Mouse (Mus musculus) splenic B cell, adult 2 months (primary cell): Measurements from ENCODE around the gene Agpat2.

Experiments used
- DNase-seq: peaks from one replicate; pipeline ENCODE4 v3.0.0-alpha.2; 2011; ENCODE audit warnings: low read depth, low spot score
- H3K27me3 ChIP-seq: 2 replicates; pipeline ENCODE4 v1.6.1; 2012; ENCODE audit warnings: mild to moderate bottlenecking, low read length, moderate library complexity, mixed read lengths; ENCODE audit not compliant: control insufficient read depth, poor library complexity, insufficient read depth, severe bottlenecking
- H3K36me3 ChIP-seq: 2 replicates; pipeline ENCODE4 v1.6.1; 2012; ENCODE audit warnings: mild to moderate bottlenecking, low read length, moderate library complexity, mixed read lengths; ENCODE audit not compliant: control insufficient read depth, poor library complexity, insufficient read depth, severe bottlenecking

Agpat2 gene

DNA sequence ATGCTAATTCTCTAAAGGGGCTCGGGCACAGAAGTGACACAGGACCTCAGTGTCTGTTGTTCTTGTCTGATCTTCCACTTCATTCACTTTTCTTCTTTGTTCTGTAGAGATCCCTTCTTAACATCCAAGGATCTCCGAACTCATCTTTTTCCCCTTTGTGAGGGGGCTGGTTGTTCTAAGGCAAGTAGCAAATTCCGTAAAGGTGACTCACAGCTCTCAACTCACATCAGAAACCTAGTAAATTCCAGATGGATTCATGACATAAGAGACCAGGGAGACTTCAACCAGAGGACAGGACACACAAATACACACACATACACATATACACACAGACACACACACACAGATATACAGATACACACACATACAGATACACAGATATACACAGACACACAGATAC lies 6.3 kb upstream of the Agpat2 start:
- Histone ChIP-seq H3K27me3 (no peaks in the 10 kb centered on the region), H3K36me3 (no peaks in the 10 kb centered on the region)
- no peak for DNase-seq

DNA sequence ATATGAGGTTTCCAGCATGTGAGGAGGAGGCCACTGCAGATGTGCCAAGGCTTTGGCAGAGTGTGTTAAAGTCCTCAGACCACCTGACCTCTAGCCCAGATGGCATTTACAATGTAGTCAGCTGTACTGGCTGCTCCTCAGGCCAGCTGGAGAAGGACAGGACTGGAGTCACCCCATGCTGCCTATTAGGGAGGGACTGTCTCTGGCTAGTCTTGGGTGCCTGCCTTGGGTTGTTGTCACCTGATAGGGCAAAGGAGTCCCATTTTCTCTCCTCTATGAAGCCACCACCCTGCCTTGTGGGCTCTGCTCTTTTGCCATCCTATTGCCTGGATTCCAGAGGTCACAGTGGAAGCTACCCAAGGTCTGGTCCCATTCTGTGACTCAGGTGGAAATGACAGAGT lies 5.0 kb upstream of the Agpat2 start:
- H3K36me3 ChIP-seq: no peaks in the 10 kb centered on the region
- no peak for DNase-seq
- H3K27me3 ChIP-seq: no peaks in the 10 kb centered on the region

DNA sequence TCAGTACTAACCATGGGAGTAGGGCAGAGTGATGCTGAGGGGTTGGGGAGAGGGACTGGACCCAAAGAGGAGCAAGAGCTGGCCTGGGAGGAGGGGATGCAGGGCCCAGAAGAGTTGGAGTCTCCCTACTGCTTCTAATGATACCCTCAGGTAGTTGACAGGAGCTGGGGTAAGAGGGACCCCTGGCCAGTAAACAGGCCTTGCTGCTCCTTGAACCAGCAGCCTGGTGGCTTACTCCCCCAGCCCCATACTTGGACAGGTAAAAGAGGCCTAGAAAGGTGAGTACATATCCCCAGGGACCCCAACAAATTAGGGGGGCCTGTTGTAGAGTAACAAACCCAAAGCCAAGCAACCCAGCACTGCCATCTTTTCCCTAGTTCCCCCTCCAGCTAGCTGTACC lies 4.6 kb upstream of the Agpat2 start:
- Histone ChIP-seq H3K36me3 (no peaks in the 10 kb centered on the region), H3K27me3 (no peaks in the 10 kb centered on the region)
- DNase-seq: no peak

GRCm38 (mm10) chr2:26607056-26607910 lies 3.1 kb upstream of the Agpat2 start:
- no peak for DNase-seq
- no peaks in the 10 kb centered on the region for H3K36me3 ChIP-seq
- no peaks in the 10 kb centered on the region for H3K27me3 ChIP-seq

DNA sequence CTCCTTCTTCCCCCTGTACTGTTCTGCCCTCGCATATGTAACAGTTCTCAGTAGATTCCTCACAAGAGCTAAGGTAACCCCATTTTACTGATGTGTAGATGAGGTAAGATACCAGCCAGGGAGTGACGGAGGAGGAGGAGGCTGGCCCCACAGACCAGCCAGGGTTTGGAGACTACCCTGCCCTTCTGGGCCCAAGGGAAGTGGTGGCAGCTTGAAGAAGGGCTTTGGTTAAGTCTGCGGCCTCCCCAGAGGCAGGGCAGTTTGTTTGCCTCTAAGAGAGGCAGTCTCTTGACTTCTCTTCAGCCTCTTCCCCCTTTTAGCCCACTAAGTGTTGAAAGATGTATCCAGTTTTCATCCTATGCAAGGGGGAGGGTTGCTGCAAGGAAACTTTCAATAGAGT lies 2.4 kb upstream of the Agpat2 start:
- Histone ChIP-seq H3K27me3 (no peaks in the 10 kb centered on the region), H3K36me3 (no peaks in the 10 kb centered on the region)
- DNase-seq: no peak

DNA sequence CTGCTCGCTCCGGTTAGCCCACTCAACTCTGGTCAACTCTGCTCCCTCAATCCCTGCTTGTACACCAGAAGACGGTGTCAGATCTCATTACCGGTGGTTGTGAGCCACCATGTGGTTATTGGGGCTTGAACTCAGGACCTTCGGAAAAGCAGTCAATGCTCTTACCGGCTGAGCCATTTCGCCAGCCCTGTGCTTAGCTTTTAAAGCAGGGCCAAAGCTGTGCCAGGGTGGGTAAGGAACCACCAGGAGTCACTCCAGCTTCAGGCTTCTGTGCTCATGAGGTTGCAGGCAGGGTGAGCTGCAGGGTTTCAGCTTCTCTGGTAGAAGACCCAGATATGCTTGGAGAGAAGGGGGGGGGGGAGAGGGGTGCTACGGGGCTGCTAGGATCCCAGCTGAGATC lies 1.1 kb upstream of the Agpat2 start:
- DNase-seq: no peak
- Histone ChIP-seq H3K27me3 (no peaks in the 10 kb centered on the region), H3K36me3 (no peaks in the 10 kb centered on the region)

GRCm38 (mm10) chr2:26603159-26603558 lies 1.1 kb downstream of the Agpat2 start:
- no peak for DNase-seq
- Histone ChIP-seq H3K36me3 (no peaks in the 10 kb centered on the region), H3K27me3 (no peaks in the 10 kb centered on the region)

DNA sequence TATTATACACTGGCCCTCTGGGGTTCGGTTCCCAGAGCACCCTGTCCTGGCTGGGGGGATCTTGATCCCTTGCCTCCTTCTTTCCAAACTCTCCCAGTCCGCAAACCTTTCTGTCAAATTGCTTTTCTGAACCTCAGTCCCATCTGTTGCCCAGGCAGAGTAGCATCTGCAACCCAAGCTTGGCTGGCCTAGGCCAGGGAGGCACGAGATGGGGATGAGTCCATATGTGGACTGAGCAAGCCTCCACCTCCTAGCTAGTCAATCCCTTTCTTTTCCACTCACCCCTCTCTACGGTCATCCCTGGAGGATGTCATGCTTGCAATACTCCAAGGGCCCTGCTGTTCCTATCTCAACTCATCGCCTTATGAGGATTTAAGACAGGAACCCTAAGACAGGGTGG lies 1.6 kb downstream of the Agpat2 start:
- DNase-seq: no peak
- no peaks in the 10 kb centered on the region for H3K27me3 ChIP-seq
- no peaks in the 10 kb centered on the region for H3K36me3 ChIP-seq

DNA sequence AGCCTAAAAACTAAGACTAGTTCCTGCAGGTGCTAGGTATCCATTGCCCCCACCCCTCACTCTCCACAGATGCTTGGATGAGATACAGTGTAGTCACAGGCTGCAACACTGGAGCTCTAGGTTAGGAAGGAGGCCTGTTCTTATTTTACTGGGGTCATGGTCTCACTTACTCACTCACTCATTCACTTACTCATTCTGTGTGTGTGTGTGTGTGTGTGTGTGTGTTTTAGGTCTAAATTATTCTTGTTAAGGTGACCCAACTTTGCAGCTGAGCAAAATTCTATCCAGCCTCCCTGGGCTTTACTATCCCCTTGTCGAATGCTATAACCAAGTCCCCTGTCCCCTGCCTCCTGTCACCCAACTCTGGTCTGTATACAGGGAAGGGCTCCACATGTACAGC lies 2.6 kb downstream of the Agpat2 start:
- no peak for DNase-seq

GRCm38 (mm10) chr2:26600664-26601063 lies 3.6 kb downstream of the Agpat2 start:
- no peak for DNase-seq
- H3K36me3 ChIP-seq: no peaks in the 10 kb centered on the region

More for the DNA sequence above, 2.6 kb downstream of the Agpat2 start:
- H3K27me3 ChIP-seq: no peaks in the 10 kb centered on the region
- H3K36me3 ChIP-seq: no peaks in the 10 kb centered on the region

DNA sequence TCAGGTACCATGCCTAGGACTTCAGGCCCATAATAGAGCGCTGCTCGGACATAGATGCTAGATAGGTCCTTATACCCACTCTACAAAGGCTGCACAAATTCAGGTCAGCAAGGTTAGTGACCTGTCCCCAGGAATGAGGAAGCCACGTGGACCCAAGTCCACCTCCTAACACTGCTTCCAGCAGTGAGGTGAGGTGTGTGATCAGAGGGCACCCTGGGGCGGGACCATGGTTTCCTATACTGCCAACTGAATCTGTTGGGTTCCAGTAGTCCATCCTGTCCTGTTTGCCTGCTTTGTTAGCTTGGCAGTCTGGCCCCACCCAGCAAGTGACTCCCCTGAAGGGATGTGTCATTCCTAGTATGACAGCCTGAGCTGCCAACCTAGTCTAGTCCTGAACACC lies 4.3 kb downstream of the Agpat2 start:
- Histone ChIP-seq H3K36me3 (no peaks in the 10 kb centered on the region), H3K27me3 (no peaks in the 10 kb centered on the region)
- DNase-seq: no peak

More at GRCm38 (mm10) chr2:26600664-26601063, 3.6 kb downstream of the Agpat2 start:
- H3K27me3 ChIP-seq: no peaks in the 10 kb centered on the region

GRCm38 (mm10) chr2:26598462-26598861 lies 5.8 kb downstream of the Agpat2 start:
- DNase-seq: no peak
- Histone ChIP-seq H3K27me3 (no peaks in the 10 kb centered on the region), H3K36me3 (no peaks in the 10 kb centered on the region)

DNA sequence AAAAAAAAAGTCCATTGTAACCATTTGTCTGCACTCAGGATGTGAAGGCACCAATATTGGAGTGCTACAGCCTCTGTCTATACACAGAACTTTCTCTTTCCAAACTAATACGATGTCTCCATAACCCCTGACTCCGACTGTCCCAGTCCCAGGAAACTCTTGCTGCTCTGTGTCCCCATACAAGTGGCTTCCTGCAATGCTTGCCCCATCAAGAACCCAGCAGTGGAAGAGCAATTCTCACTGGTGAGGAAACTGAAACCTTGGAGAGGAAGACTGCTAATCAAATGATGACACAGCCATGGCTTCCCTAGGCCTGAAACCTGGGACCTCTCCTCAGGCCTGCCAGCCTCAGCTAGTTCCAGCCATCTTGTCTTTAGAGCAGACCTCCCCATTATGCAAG lies 6.4 kb downstream of the Agpat2 start:
- no peaks in the 10 kb centered on the region for H3K36me3 ChIP-seq
- no peaks in the 10 kb centered on the region for H3K27me3 ChIP-seq
- DNase-seq: no peak

DNA sequence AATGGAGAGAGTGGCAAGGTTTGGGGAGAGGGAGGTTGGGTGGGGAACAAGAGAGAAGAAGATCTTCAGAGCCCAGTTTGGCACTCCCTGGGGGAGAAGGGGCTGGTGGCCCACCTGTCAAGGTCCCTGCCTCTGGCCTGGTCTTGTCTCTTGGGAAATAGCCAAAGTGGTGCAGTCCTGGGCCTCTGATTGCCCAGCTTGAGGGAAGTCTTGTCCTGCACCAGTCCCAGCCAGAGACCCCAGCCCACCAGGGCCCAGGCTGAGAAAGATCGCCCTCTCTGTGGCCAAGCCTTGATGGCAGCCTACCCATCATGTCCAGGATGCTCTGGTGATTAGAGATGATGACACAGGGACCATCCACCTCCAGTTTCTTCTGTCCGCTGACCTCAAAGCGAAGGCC lies 7.3 kb downstream of the Agpat2 start:
- no peak for DNase-seq
- no peaks in the 10 kb centered on the region for H3K36me3 ChIP-seq

DNA sequence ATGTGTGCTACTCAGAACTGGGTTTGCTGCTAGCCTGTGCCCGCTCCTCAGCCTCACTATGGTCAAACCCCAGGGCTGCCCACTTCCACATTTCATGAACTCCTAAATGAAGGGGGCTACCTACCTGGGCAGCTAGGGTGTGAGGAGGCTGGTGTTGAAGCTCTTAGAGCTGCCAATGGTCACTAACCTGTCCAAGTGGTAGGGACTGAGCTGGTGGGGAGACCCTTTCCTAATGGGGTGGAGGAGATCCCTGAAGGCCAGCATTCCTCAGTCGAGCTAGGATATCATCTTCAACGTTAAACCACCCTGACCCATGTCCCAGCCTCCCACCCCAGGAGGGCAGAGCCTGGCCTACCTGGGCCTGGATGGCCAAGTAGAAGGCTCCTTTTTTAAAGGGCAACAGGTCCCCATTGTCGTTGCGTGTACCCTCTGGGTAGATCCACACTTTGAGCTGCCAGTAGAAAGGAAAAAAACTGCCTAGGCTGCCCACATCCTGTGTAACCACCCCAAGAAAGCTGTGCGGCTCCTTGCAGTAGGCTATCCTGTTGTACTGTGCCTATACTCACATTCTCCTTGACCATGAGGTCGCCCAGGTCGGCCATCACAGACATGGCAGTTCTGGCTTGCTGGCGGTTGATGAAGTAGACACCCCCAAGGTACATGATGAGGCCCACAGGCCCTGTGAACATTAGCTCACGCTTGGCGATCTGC lies 8.3 kb downstream of the Agpat2 start:
- no peaks in the 10 kb centered on the region for H3K36me3 ChIP-seq
- no peak for DNase-seq
- H3K27me3 ChIP-seq: no peaks in the 10 kb centered on the region

More for the DNA sequence above, 7.3 kb downstream of the Agpat2 start:
- H3K27me3 ChIP-seq: no peaks in the 10 kb centered on the region
